Mouse (Mus musculus): ENCODE results near the gene Slc25a54. TPM values are rescaled to one million over a fixed set of nuclear protein-coding genes. Genes with fewer than 3 reads are reported as not detected.

The Slc25a54 gene
- polyA plus RNA-seq, 1 experiment from 2014 or later = not detected

DNA sequence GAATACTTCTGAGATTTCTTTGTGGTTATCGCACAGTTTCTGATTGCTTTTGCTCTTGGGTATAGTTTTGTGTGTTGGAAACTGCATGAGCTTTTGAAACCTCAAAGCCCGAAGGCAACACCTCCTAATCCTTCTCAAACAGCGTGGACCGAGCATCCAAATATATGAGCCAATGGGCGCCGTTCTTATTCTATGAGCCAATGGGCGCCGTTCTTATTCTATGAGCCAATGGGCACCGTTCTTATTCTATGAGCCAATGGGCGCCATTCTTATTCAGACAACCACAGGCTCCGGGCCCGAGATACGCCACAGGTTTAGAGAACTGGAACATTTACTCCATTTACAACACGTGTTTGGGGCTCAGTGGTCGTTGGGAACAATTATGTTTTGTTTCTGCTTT lies 53.8 kb downstream of the Slc25a54 start:
- Histone ChIP-seq H3K27ac (no peak overlapping the region), H3K36me3 (peaks cover 31% of the 10 kb centered on the region), H3K9me3 (replicated peaks) (no peaks in the 10 kb centered on the region), H3K4me3 (no peak overlapping the region), H3K4me1 (no peaks in the 10 kb centered on the region), H3K27me3 (ENCODE audit: low read depth, poor library complexity, severe bottlenecking) (no peaks in the 10 kb centered on the region)
- DNase-seq (ENCODE audit: low spot score) = no peak
- 96% methylated on average over 15 of the region's 15 CpGs for WGBS

DNA sequence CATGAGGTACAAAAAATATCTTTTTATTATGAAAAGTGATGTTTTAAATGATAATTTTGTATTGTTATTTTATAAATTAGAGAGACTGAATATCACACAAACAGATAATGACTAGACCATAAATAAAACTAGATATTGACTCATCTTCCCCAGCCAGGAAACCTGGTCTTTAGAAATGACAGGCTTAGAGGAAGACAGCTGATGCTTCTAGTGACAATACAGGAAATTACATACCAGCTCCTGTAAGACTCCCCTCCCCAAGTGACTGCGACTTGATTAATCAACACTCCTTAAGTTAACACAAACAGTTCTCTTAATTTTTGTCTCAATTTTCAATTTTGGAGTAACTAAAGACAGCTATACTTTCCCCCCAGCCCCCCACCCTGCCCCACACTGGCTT lies 55.1 kb downstream of the Slc25a54 start:
- Histone ChIP-seq H3K36me3 (peaks cover 31% of the 10 kb centered on the region), H3K27me3 (ENCODE audit: low read depth, poor library complexity, severe bottlenecking) (no peaks in the 10 kb centered on the region), H3K9me3 (replicated peaks) (no peaks in the 10 kb centered on the region), H3K4me1 (no peaks in the 10 kb centered on the region), H3K4me3 (no peak overlapping the region), H3K27ac (no peak overlapping the region)
- no peak for DNase-seq (ENCODE audit: low spot score)
- WGBS = 83% methylated on average over 1 of the region's 1 CpGs

DNA sequence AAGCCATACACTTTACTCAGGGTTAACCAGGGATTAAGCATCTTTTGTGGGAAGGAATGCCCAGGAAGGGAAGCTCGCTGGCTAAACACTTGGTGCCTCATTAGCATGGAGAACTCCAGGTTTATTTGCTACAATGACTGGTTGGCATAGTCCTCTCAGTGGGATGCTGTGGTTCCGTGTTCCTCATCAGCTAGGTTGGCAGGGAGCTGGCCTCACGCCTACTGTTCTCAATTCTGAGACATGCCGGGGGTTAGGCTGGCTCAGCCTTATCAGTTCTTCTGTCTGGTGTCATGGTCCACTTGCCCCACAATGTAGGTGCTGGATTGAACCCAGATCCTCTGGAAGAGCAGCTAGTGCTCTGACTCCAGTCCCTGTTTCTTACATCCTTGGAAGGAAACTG lies 72.3 kb downstream of the Slc25a54 start:
- no peak overlapping the region for H3K27ac ChIP-seq
- DNase-seq (ENCODE audit: low spot score) = no peak
- H3K27me3 ChIP-seq (ENCODE audit: low read depth, poor library complexity, severe bottlenecking) = no peaks in the 10 kb centered on the region
- H3K4me1 ChIP-seq = peaks cover 12% of the 10 kb centered on the region; the same call in 1 of the 2 replicates
- H3K4me3 ChIP-seq = no peak overlapping the region
- 90% methylated on average over 4 of the region's 4 CpGs for WGBS
- H3K9me3 ChIP-seq (replicated peaks) = no peaks in the 10 kb centered on the region
- H3K36me3 ChIP-seq = no peaks in the 10 kb centered on the region

DNA sequence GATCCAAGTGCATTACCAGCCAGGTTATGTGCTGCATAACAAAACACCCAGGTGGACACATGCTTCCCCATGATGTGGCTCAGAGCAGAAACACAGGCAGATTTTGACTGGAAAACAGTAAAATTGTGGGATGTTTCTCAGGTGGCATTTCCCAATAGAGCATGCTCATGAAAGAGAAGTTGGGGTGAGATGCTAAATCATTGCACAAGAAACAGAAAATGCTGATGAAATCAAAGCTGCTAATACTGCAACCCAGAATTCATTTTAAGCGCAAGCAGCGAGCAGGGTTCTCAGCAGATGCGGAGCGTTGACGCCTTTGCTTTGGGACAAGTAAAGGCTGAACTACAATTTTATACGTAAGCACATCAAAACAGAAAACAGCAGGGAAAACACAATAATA lies 73.1 kb downstream of the Slc25a54 start:
- no peak for DNase-seq (ENCODE audit: low spot score)
- Histone ChIP-seq H3K9me3 (replicated peaks) (no peaks in the 10 kb centered on the region), H3K4me3 (no peak overlapping the region), H3K36me3 (no peaks in the 10 kb centered on the region), H3K4me1 (peaks cover 12% of the 10 kb centered on the region; the same call in 1 of the 2 replicates), H3K27ac (no peak overlapping the region), H3K27me3 (ENCODE audit: low read depth, poor library complexity, severe bottlenecking) (no peaks in the 10 kb centered on the region)
- WGBS = 98% methylated on average over 6 of the region's 6 CpGs

DNA sequence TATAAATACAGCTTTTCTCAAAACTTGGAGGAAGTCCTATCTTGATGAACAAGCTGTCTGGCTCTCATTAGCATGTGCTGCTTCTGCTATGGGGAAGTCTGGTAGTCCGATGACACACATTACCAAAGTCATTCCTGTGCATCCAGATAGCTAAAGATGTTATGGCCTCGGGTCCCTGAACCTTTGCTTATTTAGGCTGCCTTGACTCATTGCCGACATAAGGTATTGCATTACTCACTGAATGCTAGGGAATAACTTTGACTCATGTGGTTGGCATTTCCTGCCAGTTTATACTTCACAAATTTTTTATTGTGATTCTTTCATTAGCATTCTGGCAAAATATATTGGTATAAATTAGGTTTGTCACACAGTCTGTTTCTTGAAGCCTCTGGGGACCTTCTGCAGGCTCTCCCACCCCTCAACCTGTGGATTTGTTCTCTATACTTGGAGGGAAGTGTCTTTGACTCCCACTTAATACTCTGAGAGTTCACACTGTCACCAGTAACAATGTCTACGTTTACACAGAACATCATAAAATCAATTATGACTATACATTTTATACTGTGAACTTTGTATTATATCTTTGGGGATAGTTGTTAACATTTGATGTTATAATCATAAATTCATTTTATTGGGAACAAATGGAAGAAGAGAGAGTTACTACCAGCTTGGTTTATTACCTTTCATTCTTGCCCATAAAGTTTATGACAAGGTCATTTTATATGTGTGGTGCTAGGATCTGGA lies 75.8 kb downstream of the Slc25a54 start:
- Histone ChIP-seq H3K4me1 (peaks cover 12% of the 10 kb centered on the region; the same call in 1 of the 2 replicates), H3K4me3 (no peak overlapping the region), H3K27ac (no peak overlapping the region), H3K9me3 (replicated peaks) (no peaks in the 10 kb centered on the region), H3K27me3 (ENCODE audit: low read depth, poor library complexity, severe bottlenecking) (no peaks in the 10 kb centered on the region), H3K36me3 (peaks cover 15% of the 10 kb centered on the region)
- 89% methylated on average over 4 of the region's 4 CpGs for WGBS
- DNase-seq (ENCODE audit: low spot score) = no peak

DNA sequence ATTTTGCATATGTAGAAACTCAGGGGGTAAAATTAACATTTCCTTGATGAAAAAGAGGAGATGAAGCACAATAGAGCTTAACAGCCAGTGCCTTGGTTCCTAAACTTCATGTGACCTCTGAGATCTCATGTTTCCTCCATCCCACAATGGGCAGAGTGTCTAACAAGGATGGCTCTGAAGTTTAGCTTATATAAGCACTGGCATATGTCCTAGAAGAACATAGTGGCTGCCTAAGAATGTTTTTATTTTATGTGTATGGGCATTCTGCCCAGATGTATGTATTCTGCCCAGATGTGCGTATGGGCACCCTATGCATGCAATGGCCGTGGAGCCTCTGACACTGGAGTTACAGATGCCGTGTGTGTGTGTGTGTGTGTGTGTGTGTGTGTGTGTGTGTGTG lies 77.2 kb downstream of the Slc25a54 start:
- H3K36me3 ChIP-seq = peaks cover 17% of the 10 kb centered on the region
- peaks cover 12% of the 10 kb centered on the region; the same call in 1 of the 2 replicates for H3K4me1 ChIP-seq
- H3K9me3 ChIP-seq (replicated peaks) = no peaks in the 10 kb centered on the region
- DNase-seq (ENCODE audit: low spot score) = no peak
- no peaks in the 10 kb centered on the region for H3K27me3 ChIP-seq (ENCODE audit: low read depth, poor library complexity, severe bottlenecking)
- no peak overlapping the region for H3K4me3 ChIP-seq
- no peak overlapping the region for H3K27ac ChIP-seq
- 90% methylated on average over 3 of the region's 3 CpGs for WGBS

DNA sequence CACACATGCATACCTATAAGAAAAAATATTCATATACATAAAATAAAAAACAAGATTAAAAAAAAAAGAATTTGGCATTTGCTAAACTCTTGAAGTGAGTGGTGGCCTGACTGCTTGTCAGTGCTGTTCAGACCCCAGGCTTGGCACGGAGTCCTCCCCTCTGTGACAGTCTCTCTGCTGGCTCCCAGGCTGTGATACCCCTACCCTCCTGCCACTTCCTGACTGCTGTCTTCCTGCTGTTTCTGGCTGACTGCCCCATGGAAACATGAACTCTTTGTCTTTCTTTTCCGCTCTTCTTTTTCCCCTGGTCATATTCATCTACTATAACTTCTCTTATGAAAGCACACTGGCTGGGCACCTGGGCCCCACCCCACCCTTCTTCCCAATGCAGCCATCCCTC lies 83.8 kb downstream of the Slc25a54 start:
- Histone ChIP-seq H3K9me3 (replicated peaks) (no peaks in the 10 kb centered on the region), H3K36me3 (peaks cover 45% of the 10 kb centered on the region), H3K4me1 (no peaks in the 10 kb centered on the region), H3K4me3 (no peak overlapping the region), H3K27me3 (ENCODE audit: low read depth, poor library complexity, severe bottlenecking) (no peaks in the 10 kb centered on the region), H3K27ac (no peak overlapping the region)
- WGBS = 89% methylated on average over 2 of the region's 2 CpGs
- no peak for DNase-seq (ENCODE audit: low spot score)

DNA sequence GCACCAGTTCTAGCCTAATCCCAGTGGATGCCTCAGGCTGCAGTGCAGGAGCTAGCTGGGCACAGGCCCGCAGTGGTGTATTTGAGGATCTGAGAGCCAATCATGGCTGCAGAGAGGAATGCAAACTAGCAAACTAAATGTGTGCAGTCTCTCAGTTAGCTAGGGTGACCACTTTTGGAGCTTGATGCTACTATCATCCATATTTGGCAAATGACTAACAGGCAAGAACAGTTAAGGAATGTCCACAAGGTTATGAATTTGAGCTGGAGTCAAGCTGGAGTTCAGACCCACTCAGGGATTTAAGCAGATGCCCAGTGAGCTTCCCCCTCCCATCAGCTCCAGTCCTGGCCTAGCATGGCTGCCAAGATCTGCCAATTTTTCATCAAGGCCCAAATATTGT lies 84.4 kb downstream of the Slc25a54 start:
- H3K27ac ChIP-seq = no peak overlapping the region
- H3K9me3 ChIP-seq (replicated peaks) = no peaks in the 10 kb centered on the region
- no peaks in the 10 kb centered on the region for H3K4me1 ChIP-seq
- DNase-seq (ENCODE audit: low spot score) = no peak
- WGBS = 85% methylated on average over 1 of the region's 1 CpGs
- no peak overlapping the region for H3K4me3 ChIP-seq
- H3K27me3 ChIP-seq (ENCODE audit: low read depth, poor library complexity, severe bottlenecking) = no peaks in the 10 kb centered on the region
- peaks cover 42% of the 10 kb centered on the region for H3K36me3 ChIP-seq

DNA sequence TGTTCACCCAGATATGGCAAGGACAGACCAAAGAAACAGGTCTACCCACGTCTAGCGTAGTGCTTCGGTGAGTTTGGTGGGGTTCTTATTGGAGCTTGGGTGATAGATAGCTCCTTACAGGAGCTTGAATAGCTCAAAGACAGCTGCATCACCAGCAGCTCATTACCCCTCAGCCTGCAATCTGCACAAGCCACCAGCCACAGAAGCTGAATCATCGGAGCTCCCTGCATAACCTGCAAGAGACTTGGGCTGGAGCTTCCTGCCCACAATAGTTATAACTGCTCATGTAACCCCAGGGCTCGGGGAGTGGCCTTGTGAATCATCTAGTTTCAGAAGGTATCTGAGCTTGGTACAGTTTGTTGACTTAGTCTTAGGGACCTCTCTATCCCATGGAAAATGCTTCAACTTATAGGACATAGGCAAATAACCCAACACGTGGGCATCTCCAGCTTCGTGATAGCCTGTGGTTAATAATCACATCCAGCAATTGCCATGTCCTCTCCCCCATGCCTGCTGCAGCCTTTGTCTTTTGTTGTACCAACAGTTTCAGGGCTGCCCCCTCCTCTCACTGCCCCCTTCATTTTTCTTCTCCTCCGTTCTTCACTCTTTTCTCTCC lies 85.1 kb downstream of the Slc25a54 start:
- WGBS = 86% methylated on average over 8 of the region's 8 CpGs
- H3K27ac ChIP-seq = no peak overlapping the region
- H3K9me3 ChIP-seq (replicated peaks) = no peaks in the 10 kb centered on the region
- no peaks in the 10 kb centered on the region for H3K27me3 ChIP-seq (ENCODE audit: low read depth, poor library complexity, severe bottlenecking)
- H3K36me3 ChIP-seq = peaks cover 38% of the 10 kb centered on the region
- H3K4me1 ChIP-seq = no peaks in the 10 kb centered on the region
- no peak for DNase-seq (ENCODE audit: low spot score)
- no peak overlapping the region for H3K4me3 ChIP-seq

Small RNA genes within 50 kb of the gene (microRNA-seq; reads per million reads assigned to microRNA genes)
- gene Gm44384 = not detected

Other genes with a start within 250 kb of the Slc25a54 start
- 20.8 and 24.6 TPM in 2 replicates for gene Stxbp3, start 239.9 kb upstream of the Slc25a54 start, polyA plus RNA-seq (2016; fragmentation: Nextera tagmentation; extraction: Ambion mirVana)
- 0.14 TPM in 1 of 2 replicates, not detected in the other for gene Fndc7, start 190.5 kb upstream of the Slc25a54 start, polyA plus RNA-seq (2016; fragmentation: Nextera tagmentation; extraction: Ambion mirVana)
- gene Prpf38b, start 168.7 kb upstream of the Slc25a54 start, polyA plus RNA-seq (2016; fragmentation: Nextera tagmentation; extraction: Ambion mirVana) = 69.9 and 72.6 TPM in 2 replicates
- gene Henmt1, start 140.6 kb upstream of the Slc25a54 start, polyA plus RNA-seq (2016; fragmentation: Nextera tagmentation; extraction: Ambion mirVana) = 0.48 and 0.88 TPM in 2 replicates
- gene Gm9857, start 140.0 kb upstream of the Slc25a54 start, polyA plus RNA-seq (2016; fragmentation: Nextera tagmentation; extraction: Ambion mirVana) = not detected in 2 replicates
- 4.4 and 4.9 TPM in 2 replicates for gene Fam102b, start 52.9 kb upstream of the Slc25a54 start, polyA plus RNA-seq (2016; fragmentation: Nextera tagmentation; extraction: Ambion mirVana)
- gene Slc25a24, start 42.7 kb downstream of the Slc25a54 start, polyA plus RNA-seq (2016; fragmentation: Nextera tagmentation; extraction: Ambion mirVana) = 20.0 and 27.5 TPM in 2 replicates